Mouse (Mus musculus): ENCODE results near the gene Nxph4.
A peak's percentile ranks its signal among the peaks of the same experiment; 100 is the strongest.

Nxph4 gene

GRCm38 (mm10) chr10:127515271-127515982 is 18.9 kb downstream of the Nxph4 start:
- no peak for DNase-seq (ENCODE audit: low read depth, low spot score)

DNA sequence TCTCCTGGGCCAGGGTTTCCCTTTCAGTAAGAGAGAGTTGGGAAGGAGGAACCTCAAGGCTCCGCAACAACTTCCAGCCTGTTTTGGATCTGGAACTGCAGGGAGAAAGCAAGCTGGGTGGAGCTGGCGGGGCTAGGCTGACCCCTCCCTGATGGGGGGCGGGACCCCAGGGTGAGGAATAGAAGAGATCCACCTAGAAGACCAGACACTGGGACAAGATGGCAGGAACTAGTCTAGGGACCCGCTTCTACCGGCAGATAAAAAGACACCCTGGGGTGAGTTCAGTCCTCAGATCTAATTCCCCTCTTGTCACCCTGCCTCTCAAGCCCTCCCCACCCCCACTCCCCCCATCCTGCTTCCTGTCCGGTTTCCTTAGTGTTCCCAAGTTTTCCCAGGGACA is 19.6 kb downstream of the Nxph4 start, which contains the start of gene Ndufa4l2:
Gene Ndufa4l2, plus strand, starts transcription at position 204 of the 400 bp plus-strand sequence.
- no peak for DNase-seq (ENCODE audit: low read depth, low spot score)

- no peak for DNase-seq (ENCODE audit: low read depth, low spot score)
These were observed 20.2 kb downstream of the Nxph4 start for GRCm38 (mm10) chr10:127514111-127514698.

DNA sequence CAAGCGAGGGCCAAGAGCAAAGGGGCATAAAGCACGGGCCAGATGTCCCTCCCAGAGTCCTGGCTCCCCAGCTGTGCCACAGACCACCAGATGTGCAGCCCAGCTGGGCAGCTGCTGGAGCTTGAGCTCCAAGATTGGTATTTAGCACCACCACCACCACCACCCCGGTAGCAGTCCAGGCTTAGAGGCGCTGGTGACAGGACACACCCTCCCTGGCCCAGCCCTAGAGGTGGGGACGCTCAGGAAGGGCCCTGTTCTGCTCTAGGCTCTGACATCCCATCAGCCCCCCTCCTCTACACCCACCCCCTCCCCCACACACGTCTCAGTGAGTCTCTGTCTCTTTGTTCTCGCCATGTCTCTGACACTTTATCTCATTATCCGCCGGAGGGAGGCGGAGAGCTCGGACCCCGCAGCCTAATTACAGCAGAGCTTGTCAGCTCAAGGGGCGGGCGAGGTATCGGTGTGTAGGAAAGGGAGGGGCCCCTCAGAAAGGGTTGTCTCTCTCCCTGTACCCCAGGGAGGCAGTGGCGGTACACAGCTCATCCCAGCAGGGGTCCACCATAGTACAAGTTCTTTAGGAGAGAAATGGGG is 20.8 kb downstream of the Nxph4 start:
- DNase-seq (ENCODE audit: low read depth, low spot score) = no peak

- peak; percentile 75 for DNase-seq (ENCODE audit: low read depth, low spot score)
These were observed 21.5 kb downstream of the Nxph4 start for GRCm38 (mm10) chr10:127512813-127513212.

DNA sequence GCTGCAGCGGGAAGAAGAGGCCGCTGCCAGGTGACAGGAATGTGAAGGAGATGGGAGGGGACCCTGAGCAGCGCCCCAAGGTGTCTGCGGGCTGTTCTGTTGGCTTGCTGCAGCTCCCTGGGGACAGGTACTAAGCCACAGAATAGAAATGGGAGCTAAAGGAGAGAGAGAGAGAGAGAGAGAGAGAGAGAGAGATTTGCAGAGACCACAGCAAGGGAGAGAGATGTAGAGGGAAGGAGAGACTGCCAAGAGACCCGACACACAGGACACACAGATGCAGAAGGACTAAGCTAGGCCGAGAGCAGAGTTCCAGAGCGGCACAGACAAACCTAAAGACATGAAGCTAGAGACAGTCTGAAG is 22.1 kb downstream of the Nxph4 start:
- no peak for DNase-seq (ENCODE audit: low read depth, low spot score)

DNA sequence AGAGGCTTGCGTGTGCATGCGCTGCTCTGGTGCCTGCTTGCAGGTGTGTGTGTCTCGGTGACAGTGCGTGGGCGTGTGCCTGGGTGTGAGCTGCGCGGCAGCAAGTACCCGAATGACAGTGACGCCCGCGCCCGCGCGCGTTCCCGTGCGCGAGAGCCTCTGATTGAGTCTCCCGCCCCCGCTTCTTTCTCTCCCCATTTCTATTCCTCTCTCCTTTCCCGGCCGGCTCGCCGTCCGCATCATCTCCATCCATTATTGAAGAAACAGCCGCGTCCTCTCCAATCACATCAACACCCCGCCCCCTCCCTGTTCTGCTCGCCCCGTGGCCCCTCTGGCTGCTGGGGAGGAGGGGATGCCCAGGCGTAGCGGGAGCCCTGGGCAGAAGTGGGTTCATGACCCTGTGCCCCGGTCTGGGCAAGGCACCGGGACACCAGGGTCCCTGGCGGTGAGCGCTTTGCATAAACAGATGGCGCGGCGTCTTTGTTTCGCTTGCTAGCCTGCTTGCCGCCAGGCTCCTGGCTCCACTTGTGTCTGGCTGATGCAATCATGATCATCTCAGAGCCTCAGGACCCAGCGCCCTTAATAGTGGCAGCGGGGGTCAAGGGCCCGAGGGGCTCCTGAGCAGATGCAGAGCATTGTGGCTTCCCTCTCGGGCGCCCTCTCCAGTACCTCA is 22.6 kb downstream of the Nxph4 start:
- no peak for DNase-seq (ENCODE audit: low read depth, low spot score)

DNA sequence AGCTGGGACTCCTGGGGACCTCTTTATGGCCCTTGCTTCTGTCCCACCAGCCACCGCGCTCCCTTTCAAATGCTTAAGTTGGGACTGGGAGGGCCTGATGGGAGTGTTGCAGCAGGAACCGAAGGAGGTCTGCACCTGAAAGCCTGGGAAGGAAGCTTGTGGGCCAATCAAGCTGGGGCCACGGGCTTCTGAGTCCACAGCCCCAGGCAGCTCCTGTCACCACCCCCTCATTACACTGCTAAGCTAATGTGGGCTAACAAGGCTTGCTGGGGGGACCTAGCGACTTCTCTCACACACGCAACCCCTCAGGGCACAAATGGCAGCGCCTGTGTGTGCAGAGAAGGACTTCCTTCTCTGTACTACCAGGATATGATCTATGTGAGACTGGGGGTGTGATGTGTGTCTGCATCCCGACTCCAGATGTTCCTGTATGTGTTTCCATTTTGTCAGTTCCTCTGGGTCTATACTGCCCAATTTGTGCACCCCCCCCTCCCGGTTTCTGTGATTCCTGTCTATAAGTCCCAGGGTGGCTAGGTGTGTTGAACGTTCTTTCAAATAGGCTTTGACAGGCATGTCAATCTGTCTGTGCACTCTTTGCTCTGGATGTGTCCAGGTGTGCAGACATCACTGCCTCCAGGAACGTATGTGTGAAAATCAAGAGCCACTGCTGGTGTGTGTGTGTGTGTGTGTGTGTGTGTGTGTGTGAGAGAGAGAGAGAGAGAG is 23.3 kb downstream of the Nxph4 start:
- no peak for DNase-seq (ENCODE audit: low read depth, low spot score)

GRCm38 (mm10) chr10:127509837-127510701 is 24.3 kb downstream of the Nxph4 start:
- no peak for DNase-seq (ENCODE audit: low read depth, low spot score)

DNA sequence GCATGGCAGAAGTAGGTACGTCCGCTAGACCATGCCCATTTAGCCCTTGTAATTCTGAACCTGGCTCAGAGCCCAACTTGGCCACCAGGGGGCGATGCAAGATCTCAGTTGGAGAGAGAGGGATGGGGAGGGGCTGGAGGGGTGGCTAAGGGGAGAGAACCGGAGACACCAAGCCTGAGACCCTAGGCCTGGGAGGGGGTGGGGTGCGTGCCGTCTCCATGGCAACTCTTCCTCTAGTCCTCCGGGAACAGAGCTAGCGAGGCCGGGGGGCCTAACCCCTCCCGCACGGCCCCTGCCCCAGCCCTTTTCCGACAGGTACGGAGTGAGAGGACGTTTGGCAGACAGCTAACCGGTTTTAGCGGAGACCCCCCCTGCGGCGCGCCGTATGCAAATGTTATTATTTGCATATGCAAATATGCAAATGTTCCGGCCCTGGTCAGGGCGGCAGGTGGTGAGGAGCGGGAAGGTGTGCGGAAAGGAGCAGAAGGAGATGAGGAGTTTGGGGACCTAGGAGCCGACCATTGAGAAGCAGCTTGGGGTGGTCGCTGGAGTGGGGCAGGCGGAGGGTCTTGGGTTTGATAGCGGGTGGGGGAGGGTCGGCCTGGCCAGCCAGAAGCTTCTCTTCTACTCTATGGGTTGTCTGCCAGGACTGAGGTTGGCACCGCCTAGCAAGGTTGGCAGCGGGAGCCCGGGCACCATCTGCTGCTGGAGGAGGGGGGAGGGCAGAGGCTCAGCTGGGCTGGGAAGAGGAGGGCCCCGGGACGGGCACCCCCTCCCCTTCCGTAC is 25.1 kb downstream of the Nxph4 start:
- peak; percentile 89 for DNase-seq (ENCODE audit: low read depth, low spot score)

DNA sequence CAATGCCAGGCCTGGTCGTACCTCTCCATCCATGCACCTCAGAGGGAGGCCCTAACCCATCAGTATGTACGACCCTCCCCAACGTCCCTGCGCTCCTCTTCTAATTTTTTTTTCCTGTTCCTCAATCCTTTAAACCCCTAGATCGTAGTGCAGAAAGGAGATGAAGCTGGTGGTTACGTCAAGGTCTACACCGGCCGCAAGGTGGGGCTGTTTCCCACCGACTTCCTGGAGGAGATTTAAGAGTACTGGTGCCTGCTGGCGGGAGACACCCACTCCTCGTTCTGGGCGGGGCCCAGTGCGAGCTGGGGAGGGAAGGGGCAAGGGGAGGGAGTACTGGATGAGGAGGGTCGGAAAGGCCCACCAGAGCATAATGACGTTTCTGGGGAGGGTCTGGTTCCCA is 26.1 kb downstream of the Nxph4 start:
- DNase-seq (ENCODE audit: low read depth, low spot score) = peak; percentile 76

GRCm38 (mm10) chr10:127500894-127501893 is 33.2 kb downstream of the Nxph4 start, which contains the start of gene Stac3:
Gene Stac3, plus strand, starts transcription at chr10:127501686.
- no peak for DNase-seq (ENCODE audit: low read depth, low spot score)

DNA sequence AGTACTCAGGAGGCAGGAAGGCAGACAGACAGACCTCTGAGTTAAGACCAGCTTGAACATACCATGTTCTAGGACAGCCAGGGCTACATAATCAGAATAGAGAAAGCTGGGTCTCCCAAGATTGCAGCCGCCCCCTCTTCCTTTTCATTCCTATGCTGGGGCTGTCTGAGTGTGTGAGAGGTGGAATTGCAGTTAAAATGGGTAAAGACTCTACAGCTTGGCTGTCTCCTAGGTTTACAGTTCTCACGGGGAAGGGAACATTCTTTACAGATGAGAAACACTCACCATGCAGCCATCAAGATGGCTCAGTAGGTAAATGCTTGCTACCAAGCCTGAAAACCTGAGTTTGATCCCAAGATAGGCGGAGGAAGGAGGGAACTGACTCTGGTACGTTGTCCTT is 34.3 kb downstream of the Nxph4 start:
- DNase-seq (ENCODE audit: low read depth, low spot score) = no peak

GRCm38 (mm10) chr10:127499516-127499915 is 34.8 kb downstream of the Nxph4 start:
- no peak for DNase-seq (ENCODE audit: low read depth, low spot score)

GRCm38 (mm10) chr10:127496156-127496555 is 38.2 kb downstream of the Nxph4 start:
- DNase-seq (ENCODE audit: low read depth, low spot score) = no peak

- no peak for DNase-seq (ENCODE audit: low read depth, low spot score)
These were observed 42.2 kb downstream of the Nxph4 start for GRCm38 (mm10) chr10:127492118-127492517.

- DNase-seq (ENCODE audit: low read depth, low spot score) = no peak
These were observed 43.2 kb downstream of the Nxph4 start for GRCm38 (mm10) chr10:127491128-127491512.

GRCm38 (mm10) chr10:127490160-127491127 is 43.9 kb downstream of the Nxph4 start:
- no peak for DNase-seq (ENCODE audit: low read depth, low spot score)
